Mouse (Mus musculus) right cerebral cortex, postnatal 4 days (tissue): ENCODE measurements around the gene Gm20388.

Source experiments
- DNase-seq: peaks from one replicate; pipeline ENCODE4 v3.0.0-alpha.2; 2022

Gm20388 gene

GRCm38 (mm10) chr8:122238731-122239130, 2328.1 kb downstream of the Gm20388 start:
- no peak for DNase-seq

GRCm38 (mm10) chr8:122240241-122241026, 2329.8 kb downstream of the Gm20388 start:
- DNase-seq: no peak

GRCm38 (mm10) chr8:122243310-122243709, 2332.7 kb downstream of the Gm20388 start:
- DNase-seq: no peak

GRCm38 (mm10) chr8:122245161-122245560, 2334.5 kb downstream of the Gm20388 start:
- DNase-seq: no peak

- DNase-seq: no peak
Measured at GRCm38 (mm10) chr8:122246257-122247211, 2335.9 kb downstream of the Gm20388 start.

- no peak for DNase-seq
Measured at GRCm38 (mm10) chr8:122251739-122252138, 2341.1 kb downstream of the Gm20388 start.

- DNase-seq: no peak
Measured at GRCm38 (mm10) chr8:122252366-122252765, 2341.7 kb downstream of the Gm20388 start.

GRCm38 (mm10) chr8:122259351-122259750, 2348.7 kb downstream of the Gm20388 start:
- peak; percentile 79 for DNase-seq

GRCm38 (mm10) chr8:122260755-122261154, 2350.1 kb downstream of the Gm20388 start:
- DNase-seq: no peak

- DNase-seq: no peak
Measured at GRCm38 (mm10) chr8:122262835-122263234, 2352.2 kb downstream of the Gm20388 start.

GRCm38 (mm10) chr8:122264243-122264642, 2353.6 kb downstream of the Gm20388 start:
- no peak for DNase-seq

GRCm38 (mm10) chr8:122265522-122265921, 2354.9 kb downstream of the Gm20388 start:
- no peak for DNase-seq

GRCm38 (mm10) chr8:122266867-122267266, 2356.2 kb downstream of the Gm20388 start:
- DNase-seq: peak; percentile 47

GRCm38 (mm10) chr8:122268861-122269260, 2358.2 kb downstream of the Gm20388 start:
- peak; percentile 42 for DNase-seq

- DNase-seq: peak; percentile 93
Measured at GRCm38 (mm10) chr8:122269404-122269803, 2358.8 kb downstream of the Gm20388 start.

GRCm38 (mm10) chr8:122270555-122270954, 2359.9 kb downstream of the Gm20388 start:
- no peak for DNase-seq

- DNase-seq: peak; percentile 73
Measured at GRCm38 (mm10) chr8:122273152-122273551, 2362.5 kb downstream of the Gm20388 start.

- DNase-seq: no peak
Measured at GRCm38 (mm10) chr8:122273826-122274225, 2363.2 kb downstream of the Gm20388 start.

GRCm38 (mm10) chr8:122274651-122275391, 2364.2 kb downstream of the Gm20388 start:
- no peak for DNase-seq

GRCm38 (mm10) chr8:122276308-122276707, 2365.7 kb downstream of the Gm20388 start:
- DNase-seq: no peak

GRCm38 (mm10) chr8:122277204-122277995, 2366.8 kb downstream of the Gm20388 start:
- DNase-seq: no peak

GRCm38 (mm10) chr8:122280156-122280555, 2369.5 kb downstream of the Gm20388 start:
- DNase-seq: no peak
